Mouse (Mus musculus) spleen, embryonic (tissue): ENCODE measurements around the gene Mapk7.

Experiments used
- CTCF ChIA-PET: fragments of 350-600 bp; sonication (Branson Sonifier 250); formaldehyde crosslinking; loops from one replicate; lab custom pipeline; 2022; lab: Charles Lee

The Mapk7 gene

DNA sequence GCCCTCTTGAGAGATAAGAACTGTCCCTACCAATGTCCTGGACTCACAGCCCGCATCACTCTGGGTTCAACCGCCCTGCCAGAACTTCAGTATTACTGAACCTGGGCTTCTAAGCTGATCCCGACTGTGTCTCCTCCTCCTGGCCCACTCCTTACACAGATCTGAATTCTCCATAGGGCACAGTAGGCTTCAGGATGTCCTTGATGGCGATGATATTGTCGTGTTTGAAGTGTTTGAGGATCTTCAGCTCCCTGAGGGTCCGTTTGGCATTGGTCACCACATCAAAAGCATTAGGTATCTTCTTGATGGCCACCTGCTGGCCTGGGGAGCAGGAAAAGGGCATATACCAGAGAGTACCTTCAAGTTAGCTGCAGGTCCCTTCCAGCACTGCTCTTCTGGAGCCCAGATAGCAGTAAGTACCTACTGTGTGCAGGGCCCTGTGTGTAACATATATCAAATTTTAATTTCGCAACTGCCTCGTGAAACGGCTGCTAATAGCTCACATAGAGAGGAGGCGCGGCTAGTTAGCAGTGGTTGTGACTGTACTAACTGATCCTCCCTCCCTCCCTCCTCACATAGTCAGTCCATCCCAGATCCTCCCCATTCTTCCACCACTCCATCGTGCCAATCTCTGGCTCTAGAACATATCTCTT lies 1.3 kb downstream of the Mapk7 start:
- CTCF ChIA-PET: interaction anchor here (1.4 kb wide), 1 partner anchor 85 kb away, joined by 3 read pairs; no protein-coding TSS in a partner anchor

DNA sequence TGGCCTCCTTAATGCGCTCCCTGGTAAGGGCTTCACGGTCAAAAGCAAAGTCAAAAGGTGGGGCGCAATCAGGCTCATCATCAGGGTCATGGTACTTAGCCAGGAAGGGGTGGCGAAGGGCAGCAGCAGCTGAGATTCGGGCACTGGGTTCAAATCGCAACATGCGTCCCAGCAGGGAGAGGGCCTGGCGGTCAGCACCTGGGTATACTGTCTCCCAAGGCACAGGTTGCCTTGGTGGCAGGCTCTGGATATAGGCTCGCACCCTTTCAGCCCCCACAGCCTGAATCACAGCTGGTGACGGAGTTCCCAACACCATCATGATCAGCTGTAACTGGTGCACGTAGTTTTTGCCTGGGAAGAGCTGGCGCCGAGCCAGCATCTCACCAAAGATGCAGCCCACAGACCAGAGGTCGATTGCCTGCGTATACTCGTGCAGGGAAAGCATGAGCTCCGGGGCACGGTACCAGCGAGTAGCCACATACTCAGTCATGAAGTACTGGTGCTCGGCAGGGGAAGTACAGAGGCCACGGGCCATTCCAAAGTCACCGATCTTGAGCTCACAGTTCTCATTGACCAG lies 3.2 kb downstream of the Mapk7 start:
- CTCF ChIA-PET: no interaction called here

DNA sequence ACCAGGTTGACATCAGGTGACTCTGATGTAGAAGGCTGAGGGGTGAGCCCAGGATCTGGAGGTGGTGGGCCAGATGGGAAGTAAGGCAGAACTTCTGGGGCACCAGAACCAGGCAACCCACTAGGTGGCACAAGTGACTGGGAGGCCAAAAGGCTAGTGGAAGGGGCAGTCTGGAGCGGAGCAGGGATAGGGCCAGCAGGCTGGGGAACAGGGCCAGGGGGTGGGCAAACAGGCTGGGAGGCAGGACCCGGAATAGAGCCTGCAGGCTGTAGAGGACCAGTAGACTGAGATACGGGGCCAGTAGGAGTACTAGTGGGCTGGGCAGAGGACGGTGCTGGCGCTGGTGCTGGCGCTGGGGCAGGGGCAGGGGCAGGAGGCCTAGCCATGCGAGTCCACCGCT lies 4.3 kb downstream of the Mapk7 start:
- CTCF ChIA-PET: no interaction called here

DNA sequence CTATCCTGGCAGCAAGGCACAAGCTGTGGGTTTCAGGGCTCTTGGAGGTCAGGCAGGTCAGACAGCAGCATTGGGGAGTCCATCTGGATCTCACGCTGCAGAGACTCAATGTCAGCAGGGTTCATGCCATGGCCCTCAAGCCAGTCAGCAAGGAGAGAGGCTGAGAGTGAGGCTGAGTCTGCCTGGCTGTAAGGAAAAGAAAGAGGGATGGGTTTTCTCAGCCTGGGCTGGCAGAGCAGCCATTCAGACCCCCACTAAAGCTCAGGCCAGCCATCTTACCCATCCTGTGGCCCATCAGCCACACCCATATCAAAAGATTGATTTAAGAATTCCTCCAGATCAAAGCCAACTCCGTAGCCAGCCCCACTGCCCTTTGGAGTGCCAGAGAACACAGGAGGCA lies 5.1 kb downstream of the Mapk7 start:
- CTCF ChIA-PET: no interaction called here

DNA sequence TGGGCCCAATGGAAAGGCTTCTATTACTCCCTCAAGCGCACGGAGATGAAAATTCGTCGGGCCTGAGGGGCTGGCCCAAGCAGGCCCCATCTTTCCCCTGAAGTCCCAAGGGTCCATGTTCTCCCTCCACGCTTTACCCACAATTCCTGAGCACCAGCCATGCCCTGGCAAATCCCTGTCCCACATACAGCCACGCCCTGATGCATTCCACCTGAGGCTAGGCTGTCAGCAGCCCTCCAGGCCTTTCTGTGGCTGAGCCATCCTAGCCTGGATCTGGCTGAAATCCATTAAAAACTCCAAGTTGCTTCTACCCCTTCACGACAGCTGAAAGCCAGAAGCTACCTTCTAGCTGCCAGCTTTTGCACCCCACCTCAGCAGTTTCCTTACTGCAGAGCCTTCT lies 6.3 kb downstream of the Mapk7 start:
- CTCF ChIA-PET: no interaction called here

DNA sequence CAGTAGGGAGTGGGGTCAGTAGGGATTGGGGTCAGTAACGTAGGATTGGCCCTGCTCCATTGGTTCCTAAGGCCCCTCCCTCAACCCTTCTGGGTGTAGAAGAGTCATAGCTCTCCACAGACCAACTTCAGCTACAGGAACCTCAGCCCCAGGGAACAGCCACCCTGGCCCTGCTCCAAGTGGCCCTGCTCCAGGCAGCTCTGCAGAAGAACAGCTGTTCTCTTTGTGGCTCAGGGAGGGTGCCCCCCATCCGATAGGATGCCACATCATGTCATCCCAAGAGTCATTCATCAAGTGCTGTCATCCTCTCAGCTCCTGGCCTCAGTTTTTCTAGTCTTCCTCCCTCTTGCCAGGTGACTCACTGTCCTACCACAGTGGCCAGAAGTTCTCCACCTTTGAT lies 6.8 kb downstream of the Mapk7 start:
- CTCF ChIA-PET: no interaction called here

DNA sequence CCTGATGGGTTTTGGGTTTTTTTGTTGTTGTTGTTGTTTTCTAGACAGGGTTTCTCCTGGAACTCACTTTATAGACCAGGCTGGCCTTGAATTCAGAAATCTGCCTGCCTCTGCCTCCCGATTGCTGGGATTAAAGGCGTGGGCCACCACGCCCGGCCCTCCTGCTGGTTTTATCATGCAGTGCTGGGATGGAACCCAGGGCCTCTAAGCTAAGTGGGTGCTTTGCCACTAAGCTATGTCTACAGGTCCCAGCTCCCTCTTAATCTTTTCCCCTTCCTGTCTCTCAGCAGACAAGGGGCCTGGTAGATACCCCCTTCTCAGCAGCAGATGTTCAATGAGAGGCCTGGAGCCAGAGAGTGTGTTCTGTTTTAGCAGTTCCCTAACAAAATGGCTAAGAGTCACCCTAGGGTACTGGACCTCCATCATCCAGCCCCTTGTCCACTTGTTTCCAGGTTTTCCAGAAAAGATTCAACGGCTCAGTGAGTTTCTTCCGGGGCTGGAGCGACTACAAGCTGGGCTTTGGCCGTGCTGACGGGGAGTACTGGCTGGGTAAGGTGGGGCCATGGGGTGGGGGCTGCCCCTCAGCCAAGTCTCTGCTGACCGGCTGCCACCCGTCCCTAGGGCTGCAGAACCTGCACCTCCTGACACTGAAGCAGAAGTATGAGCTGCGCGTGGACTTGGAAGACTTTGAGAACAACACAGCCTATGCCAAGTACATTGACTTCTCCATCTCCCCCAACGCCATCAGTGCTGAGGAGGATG lies 7.6 kb downstream of the Mapk7 start:
- CTCF ChIA-PET: interaction anchor here (0.6 kb wide), 1 partner anchor 1180 kb away, joined by 3 read pairs; no protein-coding TSS in a partner anchor

DNA sequence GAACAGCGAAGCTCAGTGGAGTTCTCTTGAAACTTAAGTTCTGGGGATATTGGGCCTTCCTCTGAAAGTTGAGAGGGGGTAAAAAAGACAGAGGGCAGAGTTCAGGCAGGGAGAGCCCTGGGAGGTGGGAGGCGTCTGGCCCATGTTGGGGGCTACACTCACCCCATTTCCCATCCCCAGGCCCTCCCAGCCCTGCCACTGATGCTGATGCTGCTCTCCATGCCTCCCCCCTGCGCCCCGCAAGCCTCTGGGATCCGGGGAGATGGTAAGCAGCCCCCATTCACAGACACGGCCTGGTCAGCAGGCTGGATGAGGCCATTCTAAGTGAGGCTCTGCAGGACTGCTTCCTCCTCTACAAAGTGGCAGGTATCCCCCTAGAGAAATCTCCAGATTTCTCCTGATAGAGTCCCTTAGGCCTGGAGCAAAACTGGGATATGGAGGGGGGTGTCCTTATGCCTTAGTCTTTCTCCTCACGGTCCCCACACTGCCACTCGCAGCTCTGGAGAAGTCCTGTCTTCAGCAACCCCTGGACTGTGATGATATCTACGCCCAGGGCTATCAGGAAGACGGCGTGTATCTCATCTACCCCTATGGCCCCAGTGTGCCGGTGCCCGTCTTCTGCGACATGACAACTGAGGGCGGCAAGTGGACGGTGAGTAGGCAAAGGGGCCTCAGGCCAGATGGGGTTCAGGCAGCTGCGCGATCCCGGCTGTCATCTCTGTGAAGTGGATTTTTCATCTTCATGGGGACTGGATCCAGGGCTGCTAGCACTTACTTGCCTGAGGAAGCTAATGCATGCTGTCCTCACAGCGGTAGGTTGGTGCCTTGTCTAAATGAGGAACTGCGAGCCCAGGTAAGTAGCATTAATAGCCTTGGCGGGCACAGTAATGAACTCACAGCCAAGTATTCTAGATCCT lies 8.4 kb downstream of the Mapk7 start:
- CTCF ChIA-PET: no interaction called here

DNA sequence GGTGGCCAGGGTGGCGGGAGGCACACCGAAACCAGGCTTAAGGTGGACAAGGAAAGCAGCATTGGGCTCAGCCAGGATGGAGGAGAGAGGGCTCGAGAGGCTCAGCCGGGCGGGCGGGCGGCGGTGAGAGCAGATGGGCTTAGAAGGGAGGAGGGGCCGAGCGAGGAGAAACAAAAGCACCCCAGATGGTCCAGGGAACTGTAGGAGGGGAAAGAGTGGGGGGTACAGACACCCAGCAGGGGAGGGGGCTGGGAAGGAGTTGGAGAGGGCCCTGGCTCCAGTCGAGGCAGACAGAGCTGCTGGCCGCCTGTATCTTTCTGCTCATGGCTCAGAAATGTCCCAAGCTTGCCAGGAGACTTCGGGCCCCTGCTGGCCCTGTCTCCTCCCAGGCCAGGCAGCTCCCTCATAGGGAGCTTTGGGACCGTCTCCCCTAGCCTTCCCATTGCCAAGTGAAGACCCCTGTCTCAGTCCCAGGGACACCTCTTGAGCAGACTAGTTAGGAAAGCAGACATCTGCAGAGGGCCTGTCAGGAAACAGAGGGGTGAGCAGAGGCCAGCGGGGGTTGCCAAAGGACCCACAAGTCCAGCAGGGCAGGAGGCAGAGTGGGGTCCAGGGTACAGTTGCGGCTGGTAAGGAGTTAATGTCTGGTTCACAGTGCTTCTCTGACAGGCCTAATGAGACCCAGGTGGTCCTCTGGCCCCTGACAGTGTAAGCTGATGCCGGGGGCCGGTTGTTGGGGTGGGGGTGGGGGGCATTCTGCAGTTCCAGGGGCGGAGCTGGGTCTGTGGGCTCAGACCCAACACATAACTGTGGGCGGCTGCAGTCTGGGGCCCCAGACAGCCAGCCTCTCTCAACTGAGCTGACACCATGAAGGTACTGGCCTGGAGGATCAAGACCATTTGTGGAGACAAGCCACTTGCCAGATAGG lies 9.3 kb downstream of the Mapk7 start, which contains the start of gene Mfap4:
Gene Mfap4 (plus strand): TSS at position 819 of the 928 bp plus-strand sequence.
- CTCF ChIA-PET: no interaction called here

DNA sequence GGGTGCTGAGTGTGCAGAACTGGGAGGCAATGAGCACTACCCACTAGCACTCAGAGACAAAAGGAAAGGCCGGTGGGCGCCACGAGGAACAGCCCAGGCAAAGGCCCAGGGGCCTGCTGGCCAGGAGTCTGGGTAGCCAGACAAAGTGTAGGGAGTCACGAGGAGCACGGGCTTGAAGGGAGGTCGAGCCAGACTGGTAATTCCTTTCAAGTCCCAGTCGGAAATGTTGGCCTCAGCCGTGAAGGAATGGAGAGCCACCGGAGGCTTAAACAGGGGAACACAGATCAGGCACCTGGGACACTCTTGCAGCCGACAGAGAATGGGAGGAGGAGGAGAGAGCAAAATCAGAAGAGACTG lies 10.0 kb downstream of the Mapk7 start:
- CTCF ChIA-PET: no interaction called here

DNA sequence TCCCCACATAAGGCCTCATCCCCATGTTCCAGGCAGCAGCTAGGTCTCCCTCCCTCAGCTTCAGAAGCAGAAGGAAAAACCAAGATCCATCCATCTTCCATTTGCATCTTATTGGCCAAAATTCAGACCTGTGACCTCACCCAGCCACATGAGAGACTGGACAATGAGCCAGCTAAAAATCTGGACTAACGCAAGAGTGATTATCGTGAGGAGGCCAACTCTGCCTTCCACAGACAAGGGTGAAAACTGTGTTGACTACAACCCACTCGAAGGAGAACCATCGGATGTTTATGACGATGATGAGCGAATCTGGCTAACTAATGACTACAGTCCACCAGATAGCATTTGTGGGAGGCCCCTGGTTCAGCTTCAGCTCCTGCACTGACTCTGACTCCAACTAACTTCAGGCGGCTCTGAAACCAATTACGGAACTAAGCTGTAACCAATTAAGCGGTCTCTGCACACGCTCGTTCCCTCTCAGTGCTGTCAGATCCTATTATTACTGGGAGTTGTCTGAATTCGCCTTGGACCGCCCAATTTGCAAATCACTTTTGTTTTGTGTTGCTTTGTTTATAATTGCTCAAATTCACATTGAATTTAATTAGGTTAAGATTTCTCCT lies 10.9 kb downstream of the Mapk7 start:
- CTCF ChIA-PET: no interaction called here

DNA sequence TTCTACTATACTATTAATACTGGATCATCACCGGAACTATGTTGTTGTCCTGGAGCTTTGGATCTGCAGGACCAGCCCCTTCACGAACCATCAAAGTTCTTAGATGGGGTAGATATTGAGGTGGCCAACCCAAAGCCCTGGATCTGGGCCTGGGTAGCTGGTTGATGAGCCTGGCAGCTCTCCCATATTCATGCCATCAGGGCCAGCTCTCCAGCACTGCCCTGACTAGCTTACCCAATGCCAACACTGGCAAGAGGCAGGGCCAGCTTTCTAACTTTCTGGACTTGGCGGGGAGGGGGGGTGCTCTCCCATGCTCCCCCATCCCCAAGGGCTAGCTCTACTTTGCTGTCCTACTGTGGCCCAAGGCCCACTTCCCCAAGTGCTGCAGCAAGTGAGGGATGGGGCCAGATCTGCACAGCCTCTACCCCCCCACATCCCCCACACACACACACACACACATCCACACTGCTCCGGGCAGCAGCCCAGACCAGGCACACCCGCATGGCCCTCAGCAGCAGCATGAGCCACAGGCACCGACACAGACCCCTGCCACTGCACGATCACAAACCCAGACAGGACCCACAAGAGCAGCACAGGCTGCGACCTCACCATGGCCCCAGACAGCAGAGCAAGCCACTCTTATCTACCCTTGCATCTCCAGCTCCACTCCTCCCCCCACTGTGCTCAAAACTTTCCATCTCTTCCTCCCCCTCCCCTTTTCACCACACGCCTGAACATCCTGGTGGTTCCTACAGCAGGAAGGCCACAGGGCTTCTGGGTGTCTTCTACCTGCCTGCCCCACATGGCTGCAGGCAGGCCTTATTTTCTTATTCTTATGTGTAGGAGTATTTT lies 12.7 kb downstream of the Mapk7 start:
- CTCF ChIA-PET: no interaction called here

DNA sequence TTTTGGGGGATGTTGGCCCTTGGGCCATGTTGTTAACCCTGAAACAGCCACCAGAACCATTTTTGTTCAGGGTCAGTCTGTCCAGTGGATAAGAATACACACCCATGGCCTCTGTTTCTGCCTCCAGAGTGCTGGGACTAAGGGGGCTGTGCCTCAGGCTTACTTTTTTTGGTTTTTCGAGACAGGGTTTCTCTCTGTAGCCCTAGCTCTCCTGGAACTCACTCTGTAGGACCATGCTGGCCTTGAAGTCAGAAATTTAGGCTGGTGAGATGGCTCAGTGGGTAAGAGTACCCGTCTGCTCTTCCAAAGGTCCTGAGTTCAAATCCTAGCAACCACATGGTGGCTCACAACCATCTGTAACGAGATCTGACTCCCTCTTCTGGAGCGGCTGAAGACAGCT lies 15.4 kb downstream of the Mapk7 start:
- CTCF ChIA-PET: no interaction called here

DNA sequence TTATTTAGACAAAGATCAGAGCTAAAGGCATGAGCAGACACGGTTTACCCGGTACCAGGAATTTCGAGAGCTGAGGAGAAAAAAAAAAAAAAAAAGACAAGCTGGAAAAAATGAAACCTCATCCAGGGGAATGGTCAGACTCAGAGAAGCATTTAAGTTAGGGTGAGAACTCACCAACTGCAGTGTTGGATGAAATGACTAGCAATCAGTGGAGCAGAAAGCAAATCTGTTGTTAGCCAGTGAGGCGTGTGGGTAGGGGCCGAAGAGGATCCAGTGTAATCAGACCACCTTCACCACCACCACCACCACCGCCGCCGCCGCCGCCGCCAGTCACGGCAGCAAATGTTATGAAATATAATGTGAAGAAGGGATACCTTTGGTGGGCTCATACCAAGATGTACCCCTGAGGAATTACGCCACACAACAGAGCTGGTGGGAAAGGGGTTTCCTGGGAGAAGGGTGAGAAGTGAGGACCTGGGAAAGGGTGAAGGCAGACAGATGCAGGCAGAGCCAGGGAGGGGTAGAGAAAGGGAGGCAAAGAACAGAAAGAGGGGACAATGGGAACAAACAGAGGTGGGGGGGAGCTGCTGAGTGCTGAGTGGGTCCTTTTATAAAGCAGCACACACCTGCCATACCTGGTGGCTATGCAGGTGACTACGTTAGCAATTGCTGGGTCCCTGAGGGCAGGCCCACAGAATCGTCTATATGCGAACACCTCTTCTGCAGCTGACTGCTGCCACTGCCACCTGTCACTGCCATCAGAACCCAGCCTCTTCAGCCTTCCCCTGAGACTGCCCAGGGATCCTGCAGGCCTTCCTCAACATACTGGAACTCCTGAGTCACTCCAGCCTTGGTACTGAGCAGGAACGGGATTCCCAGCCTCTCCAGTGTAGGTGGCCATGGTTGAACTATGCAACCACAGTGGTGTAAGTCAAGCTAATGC lies 16.4 kb downstream of the Mapk7 start:
- CTCF ChIA-PET: no interaction called here

DNA sequence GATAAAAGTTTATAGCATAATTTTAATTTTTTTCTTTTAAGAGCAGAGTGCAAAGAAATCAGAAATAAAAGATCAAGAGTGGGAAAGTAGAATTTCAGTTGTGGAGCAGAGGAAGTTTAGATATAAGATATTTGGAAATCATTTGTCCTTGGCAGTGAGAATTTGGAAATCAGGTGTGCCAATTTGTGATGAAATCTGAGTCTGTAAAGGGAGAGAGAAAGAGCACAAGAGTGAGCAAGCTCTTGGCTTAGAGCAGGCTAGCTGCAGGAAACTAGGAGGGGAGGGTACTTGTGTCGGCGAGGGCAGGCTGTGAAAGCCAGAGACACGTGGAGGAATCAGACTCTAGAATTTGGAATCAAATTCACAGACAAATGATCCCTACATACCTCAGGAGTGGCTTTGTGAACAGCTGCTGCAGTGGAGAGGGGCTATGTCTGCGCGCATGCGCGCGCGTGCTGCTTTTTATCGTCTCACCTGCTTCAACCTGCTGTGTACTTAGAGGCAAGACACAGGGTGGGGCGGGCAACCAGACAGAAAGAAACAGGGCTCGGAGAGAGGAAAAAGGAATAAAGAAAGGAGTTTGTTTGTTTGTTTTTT lies 17.3 kb downstream of the Mapk7 start:
- CTCF ChIA-PET: no interaction called here

DNA sequence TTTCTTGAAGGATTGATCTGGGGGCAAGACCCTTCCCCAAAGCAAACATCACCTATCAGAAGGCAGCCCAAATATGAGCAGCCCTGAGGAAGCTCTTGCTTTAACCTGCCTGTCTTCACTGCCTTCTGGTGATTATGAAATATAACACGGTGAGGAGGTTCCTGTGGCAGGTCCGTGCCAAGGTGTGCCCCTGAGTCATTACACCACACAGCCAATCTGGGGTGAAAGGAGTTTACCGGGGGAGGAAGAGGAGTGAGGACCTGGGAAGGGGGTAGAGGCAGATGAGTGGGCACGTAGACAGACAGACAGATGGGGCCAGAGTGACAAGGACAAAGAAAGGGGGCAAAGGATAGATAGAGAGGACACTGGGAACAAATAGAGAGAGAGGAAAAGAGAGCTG lies 20.6 kb downstream of the Mapk7 start:
- CTCF ChIA-PET: no interaction called here

DNA sequence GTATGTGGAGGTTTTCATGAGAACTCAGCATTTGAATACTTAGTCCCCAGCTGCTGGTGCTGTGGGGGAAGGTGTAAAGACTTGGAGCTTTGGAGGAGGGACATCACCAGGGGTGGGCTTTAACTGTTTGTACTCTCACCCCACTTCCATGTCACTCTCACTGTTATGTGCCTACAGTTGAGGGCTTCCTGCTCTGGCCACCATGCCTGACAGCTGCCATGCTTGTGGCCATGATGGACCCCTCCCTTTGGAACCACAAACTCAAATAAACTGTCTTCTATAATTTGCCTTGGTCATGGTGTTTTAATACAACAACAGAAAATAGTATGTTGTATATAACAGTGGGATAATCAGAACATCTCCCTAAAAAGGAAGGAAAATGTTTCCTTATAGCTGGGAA lies 23.3 kb downstream of the Mapk7 start:
- CTCF ChIA-PET: no interaction called here
